Mouse (Mus musculus): ENCODE data around the gene Hbs1l.
A peak's percentile ranks its signal among the peaks of the same experiment; 100 is the strongest.

The Hbs1l gene

DNA sequence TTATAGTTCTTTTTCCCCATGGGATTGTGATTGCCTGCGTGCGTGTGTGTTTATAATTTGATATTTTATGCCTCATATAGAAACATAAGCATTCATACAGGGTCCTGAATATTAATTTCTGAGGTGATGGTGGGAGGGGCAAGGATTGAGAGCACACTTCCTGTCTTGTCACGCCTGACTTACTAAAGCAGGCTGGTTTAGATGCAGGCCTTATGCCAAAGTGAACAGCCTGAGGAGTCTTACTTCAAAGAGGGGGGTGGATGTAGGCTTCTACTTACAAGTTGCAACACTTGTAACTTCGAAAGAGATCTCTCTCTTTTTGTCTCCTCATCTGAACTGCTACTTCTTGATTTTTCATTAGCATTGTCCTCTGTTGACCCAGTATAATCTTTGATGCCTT is 18.0 kb downstream of the Hbs1l start:
- DNase-seq = no peak

DNA sequence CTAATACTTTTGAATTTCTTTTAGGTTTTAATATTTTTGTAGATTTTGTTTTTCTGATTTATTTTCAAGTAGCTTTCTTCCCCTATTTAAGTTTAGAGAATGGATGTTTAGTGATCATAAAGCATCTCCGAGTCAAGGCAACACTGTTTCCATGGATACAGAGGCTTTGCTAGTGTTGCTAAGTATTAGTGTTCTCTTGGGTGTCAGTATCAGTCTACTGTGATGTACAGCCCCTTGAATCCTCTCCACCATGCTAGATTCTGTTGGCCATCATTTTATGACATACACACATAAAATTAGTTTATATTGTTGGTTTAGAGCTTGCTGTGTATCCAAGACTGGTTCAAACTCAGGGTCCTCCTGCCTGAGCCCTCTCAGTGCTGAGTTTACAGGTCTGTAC is 20.3 kb downstream of the Hbs1l start:
- no peak for DNase-seq

DNA sequence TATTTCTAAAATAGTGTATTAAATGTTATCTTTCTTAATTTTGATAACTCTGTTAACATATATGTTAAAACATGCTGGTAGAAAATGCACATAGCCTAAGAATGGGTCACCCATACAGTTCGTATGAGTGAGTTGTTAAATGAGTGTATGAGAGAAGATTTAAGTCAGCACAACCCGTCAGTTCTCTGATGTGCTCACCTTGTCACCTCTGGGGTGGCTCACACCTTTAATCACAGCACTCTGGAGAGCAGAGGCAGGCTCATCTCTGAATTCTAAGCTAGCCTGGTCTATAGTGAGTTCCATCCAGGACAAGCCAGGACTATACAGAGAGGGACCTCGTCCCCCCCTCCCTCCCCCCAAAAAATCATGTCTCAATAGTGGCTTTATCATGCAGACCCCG is 22.5 kb downstream of the Hbs1l start:
- no peak for DNase-seq

DNA sequence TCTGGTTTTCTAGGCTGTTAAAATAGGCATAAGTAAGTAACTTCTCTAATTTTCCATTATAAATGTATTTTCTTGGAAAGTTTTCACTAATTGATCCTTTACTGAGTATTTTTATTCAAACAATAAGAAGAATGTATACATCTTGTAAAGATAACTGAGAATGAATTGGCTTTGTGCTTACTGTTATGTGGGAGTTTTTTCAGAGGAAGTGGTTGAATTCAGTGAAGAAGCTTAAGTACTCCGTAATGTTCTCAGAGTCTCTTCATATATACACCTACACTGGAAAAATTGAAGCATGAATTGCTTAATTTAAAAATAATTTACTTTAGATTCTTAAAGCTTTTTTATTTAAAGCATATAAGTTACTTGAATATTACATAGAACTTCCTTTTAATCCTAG is 23.2 kb downstream of the Hbs1l start:
- DNase-seq = no peak

DNA sequence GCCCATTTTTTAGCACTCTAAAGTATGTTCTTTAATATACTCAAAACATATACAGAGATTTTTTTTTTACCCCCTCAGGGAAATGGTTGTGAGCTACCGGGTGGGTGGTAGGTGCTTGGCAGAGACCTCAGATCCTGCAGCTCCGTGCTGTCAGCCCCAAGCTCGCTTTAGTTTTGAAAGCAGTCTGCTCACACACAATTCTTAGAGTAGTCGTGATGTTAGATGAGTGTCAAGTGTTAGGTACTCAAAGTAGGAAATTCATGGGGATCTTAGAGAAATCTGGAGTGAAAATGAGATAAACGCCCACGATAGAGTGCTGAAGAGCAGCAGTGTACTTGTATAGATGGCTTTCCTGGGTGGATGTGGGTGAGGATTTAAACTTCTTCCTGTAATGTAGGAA is 24.8 kb downstream of the Hbs1l start:
- no peak for DNase-seq

DNA sequence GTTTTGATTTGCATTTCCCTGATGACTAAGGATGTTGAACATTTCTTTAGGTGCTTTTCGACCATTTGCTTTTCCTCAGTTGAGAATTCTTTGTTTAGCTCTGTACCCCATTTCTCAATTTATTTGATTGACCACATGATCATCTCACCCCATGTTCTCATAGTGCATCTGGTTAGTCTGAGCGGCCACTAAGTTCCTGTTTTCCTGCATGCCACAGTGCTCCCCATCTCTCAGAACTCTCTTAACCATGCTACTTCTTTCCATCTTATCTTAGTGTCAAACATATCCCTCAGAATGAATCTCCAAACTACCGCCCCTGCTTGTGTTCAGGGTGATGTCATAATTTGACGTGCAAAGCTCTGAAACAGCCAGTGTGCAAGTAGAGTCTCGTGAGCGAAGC is 30.6 kb downstream of the Hbs1l start:
- no peak for DNase-seq

DNA sequence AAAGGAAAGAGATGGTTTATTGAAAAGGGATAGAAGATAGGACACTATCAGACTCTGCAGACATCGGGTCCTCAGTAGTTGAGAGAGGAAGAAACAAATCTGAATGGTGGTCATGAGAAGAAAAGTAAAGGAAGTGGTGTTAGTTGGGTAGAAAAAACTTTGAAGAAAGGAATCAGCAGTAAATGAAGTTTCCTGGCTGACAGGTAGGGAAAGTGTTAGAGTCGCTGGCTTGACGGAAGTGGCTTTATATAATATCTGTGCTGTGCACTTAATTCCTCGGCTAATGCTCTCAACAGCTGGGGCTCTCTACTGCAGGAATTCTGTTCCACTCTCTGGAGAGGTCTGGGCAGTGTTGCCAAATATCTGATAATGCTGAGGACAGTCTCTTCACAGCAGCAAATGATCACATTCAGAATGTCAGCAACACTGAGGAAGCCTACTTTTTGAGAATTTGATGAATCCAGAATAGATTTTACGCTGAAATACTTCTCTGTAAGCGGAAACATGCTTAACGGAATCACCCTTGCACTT is 31.9 kb downstream of the Hbs1l start:
- no peak for DNase-seq

DNA sequence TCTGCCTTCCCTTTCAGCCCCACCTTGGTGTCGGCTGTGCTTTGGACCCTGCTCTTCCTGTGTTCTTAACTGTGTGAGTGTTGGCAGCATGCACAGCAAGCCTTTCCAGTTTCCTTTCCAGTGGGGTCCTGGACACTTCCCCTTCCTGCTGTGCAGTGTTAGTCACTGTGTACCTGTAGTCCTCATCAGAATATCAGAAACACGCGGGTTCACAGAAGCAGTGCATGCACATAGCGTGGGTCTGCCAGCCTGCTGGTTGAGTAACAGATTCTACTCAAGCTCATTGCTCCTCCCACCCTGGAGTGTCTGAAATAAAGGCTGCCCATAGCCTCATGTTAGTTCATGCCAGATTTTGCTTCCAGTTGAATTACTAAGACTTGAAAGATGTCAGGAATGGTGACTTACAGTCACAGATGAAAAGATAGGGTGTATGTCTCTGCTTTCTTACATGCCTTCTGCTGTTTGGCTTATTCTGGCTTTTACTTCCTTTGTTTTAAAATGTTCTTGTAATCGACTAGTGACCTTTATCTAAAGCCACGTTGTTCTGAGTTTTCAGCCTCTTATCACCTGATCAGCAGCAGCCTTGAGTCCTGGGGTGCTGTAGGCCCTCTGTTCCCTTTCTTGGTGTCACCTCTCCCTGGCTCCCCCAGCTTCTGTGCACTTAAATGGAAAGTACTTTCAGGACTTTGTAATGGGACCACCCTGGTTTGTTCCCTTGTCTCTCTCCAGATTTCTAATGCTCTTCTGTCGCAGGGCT is 38.7 kb downstream of the Hbs1l start:
- no peak for DNase-seq

DNA sequence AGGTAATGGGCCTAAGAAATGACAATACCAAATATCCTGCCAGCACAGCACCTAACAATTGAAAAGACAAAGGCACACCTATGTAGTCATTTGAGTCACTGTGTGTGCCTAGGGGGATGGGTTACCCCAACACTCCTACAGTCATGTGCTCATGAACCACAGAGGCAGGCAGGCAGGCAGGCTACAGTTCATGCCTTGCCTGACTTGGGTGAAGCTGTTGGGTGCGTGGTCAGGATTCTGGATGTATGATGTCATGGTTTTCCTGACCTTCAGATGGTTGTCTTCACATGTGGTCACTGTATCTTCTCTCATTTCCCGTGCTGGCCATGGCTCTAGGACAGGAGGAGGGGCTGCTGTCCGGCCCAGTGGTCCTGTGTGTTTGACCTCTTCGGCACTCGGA is 39.8 kb downstream of the Hbs1l start:
- DNase-seq = no peak

DNA sequence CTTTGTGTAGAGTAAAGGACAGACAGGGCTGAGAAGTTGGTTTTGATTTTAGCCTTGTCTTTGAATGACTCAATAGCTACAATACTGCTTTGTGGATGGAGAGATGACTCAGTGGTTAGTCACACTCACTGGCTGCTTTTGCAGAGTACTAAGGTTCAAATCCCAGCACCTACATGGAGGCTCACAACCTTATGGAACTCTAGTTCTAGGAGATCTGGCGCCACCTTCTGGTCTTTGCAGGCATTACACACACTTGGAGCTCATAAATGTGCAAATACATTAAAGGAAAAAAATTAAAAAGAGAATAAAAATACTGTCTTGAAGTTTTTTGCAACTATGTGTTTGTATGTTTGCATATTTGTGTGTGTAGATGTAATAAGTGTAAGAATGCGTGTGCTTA is 41.4 kb downstream of the Hbs1l start:
- DNase-seq = no peak

DNA sequence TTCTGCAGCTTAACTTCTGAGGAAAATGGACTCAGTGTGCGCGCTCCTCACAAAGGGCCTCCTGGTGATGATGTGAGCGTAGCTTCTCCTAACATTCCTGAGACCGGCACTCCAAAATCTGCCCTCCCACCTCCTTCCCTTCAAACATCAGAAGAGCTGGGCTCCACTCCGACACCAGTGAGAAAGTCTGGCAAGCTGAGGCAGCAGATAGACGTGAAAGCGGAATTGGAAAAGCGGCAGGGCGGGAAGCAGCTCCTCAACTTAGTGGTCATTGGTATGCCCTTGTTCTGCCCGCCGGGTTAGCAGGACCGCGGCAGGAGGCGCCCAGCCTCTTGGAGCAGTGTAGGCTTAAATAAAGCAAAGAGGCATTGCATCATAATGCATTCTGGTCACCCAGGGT is 45.9 kb downstream of the Hbs1l start:
- DNase-seq = no peak

DNA sequence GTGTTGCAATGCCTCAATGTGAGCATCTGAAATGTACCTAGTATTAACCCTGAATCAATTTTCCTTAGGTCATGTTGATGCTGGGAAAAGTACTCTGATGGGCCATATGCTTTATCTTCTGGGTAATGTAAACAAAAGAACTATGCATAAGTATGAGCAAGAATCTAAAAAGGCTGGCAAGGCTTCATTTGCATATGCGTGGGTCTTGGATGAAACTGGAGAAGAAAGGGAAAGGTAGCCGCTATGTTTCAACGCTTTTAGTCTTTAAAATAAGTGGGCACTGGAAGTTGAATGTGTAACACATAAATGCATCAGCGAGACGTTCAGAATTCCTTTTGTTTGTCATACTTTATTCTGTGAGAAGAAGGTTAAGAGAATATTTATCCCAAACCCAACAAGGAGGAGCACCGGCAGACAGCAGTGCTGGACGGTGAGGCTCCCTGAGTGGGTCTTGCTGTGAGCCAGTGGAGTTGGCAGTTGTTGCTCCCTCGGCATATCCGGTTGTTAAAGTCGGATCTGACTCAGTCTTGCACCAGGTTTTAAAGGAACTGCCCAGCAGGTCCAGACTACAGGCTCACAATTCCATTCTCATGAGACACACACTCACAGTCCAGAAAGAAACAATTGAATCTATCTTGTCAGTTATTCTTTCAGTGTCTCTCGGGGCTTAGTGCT is 46.7 kb downstream of the Hbs1l start:
- no peak for DNase-seq

DNA sequence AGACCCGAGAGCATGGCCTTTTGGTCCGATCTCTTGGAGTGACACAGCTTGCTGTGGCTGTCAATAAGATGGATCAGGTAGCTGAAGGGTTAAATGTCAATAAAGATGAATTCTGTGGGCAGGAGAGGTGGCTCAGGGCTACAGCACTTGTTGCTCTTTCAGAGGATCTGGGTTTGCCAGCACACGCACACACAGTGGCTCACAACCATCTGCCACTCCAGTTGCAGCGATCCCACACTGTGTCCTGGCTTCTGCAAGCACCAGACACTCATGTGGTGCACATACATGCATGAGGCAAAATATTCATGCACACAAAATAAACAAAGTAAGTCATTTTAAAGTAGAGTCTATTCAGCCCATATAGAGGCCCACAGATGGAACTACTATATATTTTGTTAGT is 51.6 kb downstream of the Hbs1l start:
- peak; percentile 18 for DNase-seq

DNA sequence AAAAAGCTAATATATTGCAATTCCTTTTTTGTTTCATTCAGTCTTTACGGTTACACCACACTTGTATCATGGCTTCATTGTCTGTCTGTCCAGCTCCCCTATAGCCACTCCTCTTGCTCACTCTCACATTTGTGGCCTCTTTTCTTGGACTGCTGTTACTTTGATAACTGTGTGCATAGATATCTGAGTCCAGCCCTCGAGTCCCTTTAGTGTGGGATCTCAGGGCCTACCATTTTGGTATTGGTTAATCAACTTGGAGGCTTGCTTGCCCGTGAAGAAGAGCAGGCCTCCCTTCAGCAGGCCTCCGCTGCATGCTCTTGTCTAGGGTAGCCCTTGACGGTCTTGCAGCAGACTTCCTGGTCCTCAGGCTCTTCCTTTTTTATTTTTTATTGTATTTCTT is 53.7 kb downstream of the Hbs1l start:
- no peak for DNase-seq

DNA sequence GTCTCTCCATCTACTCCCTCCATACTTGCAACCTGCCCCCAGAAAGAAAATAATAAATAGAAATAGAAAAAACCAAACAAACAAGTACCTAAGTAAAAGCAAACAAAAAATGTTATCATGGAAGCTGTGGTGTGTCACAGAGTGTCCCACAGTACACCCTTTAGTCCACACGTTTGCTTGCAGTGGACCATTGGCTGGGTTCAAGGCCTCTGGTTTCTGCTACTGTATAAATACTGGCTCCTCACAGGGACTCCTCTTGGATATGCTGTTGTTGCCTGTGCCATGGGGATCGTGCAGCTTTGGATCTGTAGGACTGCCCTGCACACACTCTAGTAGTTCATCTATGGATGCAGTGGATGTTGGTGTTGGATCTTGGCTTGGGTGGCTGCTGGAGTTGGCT is 54.2 kb downstream of the Hbs1l start:
- no peak for DNase-seq

DNA sequence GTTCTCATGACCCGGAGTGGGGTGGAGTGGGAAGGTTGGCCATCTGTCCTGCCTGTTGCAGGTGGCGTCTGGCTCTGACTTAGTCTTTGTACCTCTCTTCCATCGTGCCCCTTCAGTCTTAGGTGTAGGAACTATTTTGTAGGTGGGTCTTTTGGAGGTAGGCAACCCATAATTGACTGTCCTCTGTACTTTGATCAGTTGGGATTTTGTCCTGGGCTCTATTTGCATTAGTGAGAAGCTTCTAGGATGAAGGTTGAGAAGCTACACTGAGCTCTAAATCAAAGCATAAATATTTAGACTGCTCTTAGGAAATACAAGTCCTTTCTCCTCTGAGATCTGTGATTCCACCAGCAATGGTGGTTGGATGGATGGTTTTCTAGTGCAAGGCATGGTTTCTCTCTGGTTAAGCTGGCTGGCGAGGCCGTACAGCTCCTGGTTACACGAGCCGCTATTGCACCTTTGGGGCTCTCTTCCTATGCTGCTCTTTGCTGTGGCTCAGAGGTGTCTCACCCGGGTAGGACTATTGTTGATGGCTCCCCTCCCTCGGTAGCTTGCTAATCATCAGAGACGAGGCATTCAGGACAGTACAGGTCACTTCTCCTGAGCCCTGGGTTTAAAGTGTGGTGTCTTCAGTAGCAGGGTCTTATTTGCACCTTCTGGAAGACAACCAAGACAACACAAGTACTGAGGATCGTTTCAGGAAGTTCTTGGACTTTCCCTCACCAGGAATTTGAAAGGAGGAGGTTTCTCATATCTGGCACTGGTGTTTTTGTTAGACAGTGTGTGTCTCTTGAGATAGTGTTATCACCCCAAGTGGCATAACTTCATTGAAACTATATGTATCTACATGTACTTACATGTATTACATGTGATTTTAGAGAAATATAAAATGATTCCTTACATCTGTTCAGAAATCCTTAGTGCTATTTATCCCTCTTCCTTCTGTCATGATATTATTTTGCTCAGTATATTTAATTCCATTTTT is 55.0 kb downstream of the Hbs1l start:
- no peak for DNase-seq

DNA sequence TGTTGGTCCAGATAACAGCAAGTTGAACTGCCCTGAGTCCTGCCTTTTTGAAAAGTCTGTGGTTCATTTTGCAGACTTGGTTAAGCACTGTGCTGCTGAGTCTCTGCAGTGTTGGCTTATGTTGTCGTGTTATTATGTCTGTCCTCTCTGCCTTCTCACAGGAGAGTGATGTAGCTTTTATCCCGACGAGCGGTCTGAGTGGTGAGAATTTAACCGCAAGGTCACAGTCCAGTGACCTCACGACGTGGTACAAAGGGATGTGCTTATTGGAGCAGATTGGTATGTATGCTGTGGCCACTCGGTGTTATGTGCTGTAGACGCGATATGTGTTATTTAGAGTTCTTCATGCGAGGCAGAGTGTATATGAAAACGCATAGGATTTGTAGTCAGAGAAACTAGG is 56.0 kb downstream of the Hbs1l start:
- no peak for DNase-seq

DNA sequence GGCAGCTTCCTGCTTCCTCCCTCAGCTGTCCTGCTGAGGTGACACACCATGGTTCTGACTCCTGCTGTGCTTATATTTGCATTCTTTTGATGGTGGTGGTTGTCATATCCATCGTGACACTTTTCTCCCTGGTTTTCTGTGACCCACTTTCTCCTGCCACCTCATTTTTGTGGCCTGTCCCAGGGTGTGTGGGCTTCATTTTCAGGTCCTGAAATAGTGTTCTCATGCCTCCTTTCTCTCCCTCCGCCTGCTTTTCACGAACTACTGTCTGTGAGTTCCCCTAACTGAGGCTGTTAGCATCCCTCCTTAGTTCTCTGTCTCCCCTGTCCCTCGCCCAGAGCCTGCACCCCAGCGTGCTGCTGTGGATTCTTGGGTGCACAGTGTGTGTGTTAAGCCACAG is 58.1 kb downstream of the Hbs1l start:
- no peak for DNase-seq

DNA sequence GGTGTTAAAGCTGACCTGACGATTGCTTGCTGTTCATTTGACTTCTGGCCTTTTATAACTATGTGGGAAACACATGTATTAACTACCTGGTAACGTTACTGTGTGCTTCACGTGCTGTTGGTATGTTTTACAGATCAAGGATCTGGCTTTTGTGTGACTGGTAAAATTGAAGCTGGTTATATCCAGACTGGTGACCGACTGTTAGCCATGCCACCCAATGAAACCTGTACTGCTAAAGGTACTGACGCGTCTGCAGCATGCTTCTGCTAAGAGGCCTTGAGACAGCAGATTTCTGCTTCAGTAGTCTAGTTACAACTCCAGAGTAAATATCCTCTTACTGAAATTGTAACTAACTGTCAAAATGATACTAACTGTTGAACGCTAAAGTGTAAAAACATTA is 58.7 kb downstream of the Hbs1l start:
- no peak for DNase-seq

DNA sequence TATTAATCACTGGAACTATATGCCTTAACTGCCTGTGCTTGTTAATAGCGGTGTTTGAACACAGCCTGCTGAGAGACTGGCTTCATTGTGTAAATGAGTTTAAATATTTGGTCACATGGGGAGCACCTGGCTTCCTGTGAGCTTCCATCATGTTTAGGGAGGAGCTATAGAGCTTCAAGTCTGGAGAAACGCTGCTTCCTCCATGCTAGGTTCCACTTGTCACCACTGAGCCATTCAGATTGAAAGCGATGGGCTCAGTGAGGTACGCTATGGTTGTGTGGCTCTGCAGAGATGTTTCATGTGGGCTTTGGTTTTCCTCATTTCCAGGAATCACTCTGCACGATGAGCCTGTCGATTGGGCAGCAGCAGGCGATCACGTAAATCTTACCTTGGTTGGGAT is 62.2 kb downstream of the Hbs1l start:
- DNase-seq = no peak

DNA sequence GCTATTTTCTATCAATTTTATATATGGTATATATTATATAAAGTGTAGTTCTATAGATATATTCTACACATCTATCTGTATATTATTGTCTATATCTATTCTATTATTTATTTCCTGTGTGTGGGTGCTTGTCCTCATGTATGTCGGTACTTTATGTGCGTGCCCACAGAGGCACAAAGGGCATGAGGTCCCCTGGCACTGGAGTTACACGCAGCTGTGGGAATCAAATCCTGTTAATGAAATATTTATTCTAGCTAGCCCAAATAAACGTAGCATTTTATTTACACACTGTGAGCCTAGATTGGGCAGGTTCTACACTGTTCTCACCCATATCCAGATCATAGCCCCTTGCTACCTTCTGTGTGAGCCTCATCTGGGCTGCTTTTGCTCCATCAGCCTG is 63.3 kb downstream of the Hbs1l start:
- no peak for DNase-seq

DNA sequence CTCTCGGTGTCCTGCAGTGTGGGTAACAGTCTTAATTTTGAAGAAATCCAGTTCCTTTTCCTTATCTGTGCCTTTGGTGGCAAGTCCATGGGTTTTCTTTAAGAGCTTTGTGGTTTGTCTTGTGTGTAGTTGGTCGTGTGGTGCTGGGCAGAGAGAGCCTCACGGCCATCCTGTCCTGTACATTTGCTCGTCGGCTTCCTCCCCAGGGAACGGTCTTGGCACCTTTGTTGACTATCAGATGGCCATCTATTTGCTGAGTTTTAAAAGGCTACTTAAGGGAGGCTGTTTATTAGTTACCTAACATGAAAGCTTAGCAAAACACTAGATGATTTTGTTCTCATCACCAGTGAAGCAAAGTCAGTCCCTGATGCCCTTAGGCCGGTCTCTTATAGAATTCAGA is 66.1 kb downstream of the Hbs1l start:
- DNase-seq = no peak

DNA sequence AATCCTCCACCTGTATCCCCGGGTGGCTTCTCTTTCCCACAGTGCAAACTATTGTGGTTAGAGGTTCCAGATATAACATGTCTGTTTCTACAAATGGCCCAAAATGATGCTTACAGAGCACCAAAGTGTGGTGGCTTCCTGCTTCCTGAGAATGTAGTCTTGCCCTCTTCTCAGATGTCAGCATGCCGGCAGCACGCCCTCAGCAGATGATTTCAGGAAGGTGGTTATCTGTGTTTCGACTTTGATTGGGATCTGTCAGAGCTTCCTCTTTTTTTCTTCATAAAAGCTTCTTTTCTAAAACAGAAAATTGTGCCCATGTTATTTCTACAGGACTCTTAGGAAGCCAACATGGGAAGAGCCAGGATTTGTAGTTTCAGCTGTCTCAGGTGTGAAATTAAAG is 67.5 kb downstream of the Hbs1l start:
- no peak for DNase-seq

DNA sequence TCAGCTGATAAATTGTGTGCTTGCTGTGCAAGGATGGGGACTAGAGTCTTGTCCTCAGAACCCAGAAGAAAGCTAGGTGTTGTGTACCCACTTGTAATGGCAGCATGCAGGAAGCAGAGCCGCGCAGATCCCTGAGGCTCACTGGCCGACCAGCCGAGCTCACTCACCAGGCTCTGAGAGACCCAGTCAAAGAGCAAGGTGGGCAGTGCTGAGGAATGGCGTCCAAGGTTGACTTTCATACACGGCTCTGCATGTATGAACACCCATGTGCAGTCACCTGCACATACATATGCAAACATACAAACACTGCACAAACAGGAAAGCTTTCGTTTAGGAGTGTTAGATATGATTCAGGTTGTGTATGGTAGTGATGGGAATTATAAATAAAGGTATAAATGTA is 69.2 kb downstream of the Hbs1l start:
- no peak for DNase-seq
